Mouse (Mus musculus): ENCODE data around the gene Anapc7. TPM values are rescaled to one million over a fixed set of nuclear protein-coding genes. Genes with fewer than 3 reads are reported as not detected.

The Anapc7 gene
- polyA plus RNA-seq, 1 experiment from 2014 or later = 50.5 TPM

GRCm38 (mm10) chr5:122440095-122440630 lies 18.7 kb downstream of the Anapc7 start:
- no peak overlapping the region for H3K4me3 ChIP-seq (replicated peaks)
- no peak for ATAC-seq (ENCODE audit: low FRiP score)
- H3K4me1 ChIP-seq = no peaks in the 10 kb centered on the region
- no peak overlapping the region for H3K9ac ChIP-seq
- peaks cover 99% of the 10 kb centered on the region for H3K36me3 ChIP-seq (replicated peaks)
- WGBS = 95% methylated on average over 12 of the region's 12 CpGs
- H3K9me3 ChIP-seq = no peaks in the 10 kb centered on the region
- H3K27ac ChIP-seq = no peak overlapping the region
- H3K4me2 ChIP-seq = no peak overlapping the region
- H3K27me3 ChIP-seq = no peaks in the 10 kb centered on the region

- no peak overlapping the region for H3K4me3 ChIP-seq (replicated peaks)
- no peak overlapping the region for H3K4me2 ChIP-seq
- no peak overlapping the region for H3K27ac ChIP-seq
- H3K27me3 ChIP-seq = no peaks in the 10 kb centered on the region
- no peaks in the 10 kb centered on the region for H3K4me1 ChIP-seq
- 95% methylated on average over 10 of the region's 10 CpGs for WGBS
- no peak overlapping the region for H3K9ac ChIP-seq
- H3K36me3 ChIP-seq (replicated peaks) = peaks cover 79% of the 10 kb centered on the region
- no peak for ATAC-seq (ENCODE audit: low FRiP score)
- H3K9me3 ChIP-seq = no peaks in the 10 kb centered on the region
These were observed 23.0 kb downstream of the Anapc7 start for GRCm38 (mm10) chr5:122444492-122444891.

- H3K4me2 ChIP-seq = no peak overlapping the region
- H3K27me3 ChIP-seq = no peaks in the 10 kb centered on the region
- H3K36me3 ChIP-seq (replicated peaks) = peaks cover 73% of the 10 kb centered on the region
- H3K9me3 ChIP-seq = no peaks in the 10 kb centered on the region
- H3K27ac ChIP-seq = no peak overlapping the region
- no peak overlapping the region for H3K9ac ChIP-seq
- no peak overlapping the region for H3K4me3 ChIP-seq (replicated peaks)
- ATAC-seq (ENCODE audit: low FRiP score) = no peak
- 91% methylated on average over 11 of the region's 11 CpGs for WGBS
- no peaks in the 10 kb centered on the region for H3K4me1 ChIP-seq
These were observed 23.6 kb downstream of the Anapc7 start for GRCm38 (mm10) chr5:122445051-122445610.

GRCm38 (mm10) chr5:122447857-122448256 lies 26.4 kb downstream of the Anapc7 start:
- Histone ChIP-seq H3K36me3 (replicated peaks) (peaks cover 59% of the 10 kb centered on the region), H3K4me1 (no peaks in the 10 kb centered on the region), H3K9me3 (no peaks in the 10 kb centered on the region), H3K27me3 (no peaks in the 10 kb centered on the region), H3K9ac (no peak overlapping the region), H3K27ac (no peak overlapping the region), H3K4me2 (no peak overlapping the region), H3K4me3 (replicated peaks) (no peak overlapping the region)
- ATAC-seq (ENCODE audit: low FRiP score) = no peak
- WGBS = 87% methylated on average over 8 of the region's 8 CpGs

GRCm38 (mm10) chr5:122448869-122449268 lies 27.4 kb downstream of the Anapc7 start:
- WGBS = 85% methylated on average over 5 of the region's 5 CpGs
- Histone ChIP-seq H3K4me3 (replicated peaks) (no peak overlapping the region), H3K4me2 (no peak overlapping the region), H3K9ac (no peak overlapping the region), H3K9me3 (no peaks in the 10 kb centered on the region), H3K36me3 (replicated peaks) (peaks cover 59% of the 10 kb centered on the region), H3K4me1 (no peaks in the 10 kb centered on the region), H3K27ac (no peak overlapping the region), H3K27me3 (no peaks in the 10 kb centered on the region)
- no peak for ATAC-seq (ENCODE audit: low FRiP score)

GRCm38 (mm10) chr5:122449946-122450345 lies 28.5 kb downstream of the Anapc7 start:
- no peak for ATAC-seq (ENCODE audit: low FRiP score)
- H3K4me3 ChIP-seq (replicated peaks) = no peak overlapping the region
- H3K9ac ChIP-seq = no peak overlapping the region
- H3K4me1 ChIP-seq = no peaks in the 10 kb centered on the region
- H3K36me3 ChIP-seq (replicated peaks) = peaks cover 59% of the 10 kb centered on the region
- no peak overlapping the region for H3K27ac ChIP-seq
- no peaks in the 10 kb centered on the region for H3K27me3 ChIP-seq
- no peaks in the 10 kb centered on the region for H3K9me3 ChIP-seq
- H3K4me2 ChIP-seq = no peak overlapping the region
- WGBS = 40% methylated on average over 7 of the region's 7 CpGs

GRCm38 (mm10) chr5:122450913-122451317 lies 29.4 kb downstream of the Anapc7 start:
- Histone ChIP-seq H3K36me3 (replicated peaks) (peaks cover 59% of the 10 kb centered on the region), H3K27ac (no peak overlapping the region), H3K9ac (no peak overlapping the region), H3K4me1 (no peaks in the 10 kb centered on the region), H3K4me2 (no peak overlapping the region), H3K27me3 (no peaks in the 10 kb centered on the region), H3K9me3 (no peaks in the 10 kb centered on the region), H3K4me3 (replicated peaks) (no peak overlapping the region)
- no peak for ATAC-seq (ENCODE audit: low FRiP score)
- 75% methylated on average over 5 of the region's 5 CpGs for WGBS

- 96% methylated on average over 5 of the region's 5 CpGs for WGBS
These were observed 29.8 kb downstream of the Anapc7 start for GRCm38 (mm10) chr5:122451324-122451723.

GRCm38 (mm10) chr5:122452194-122452593 lies 30.7 kb downstream of the Anapc7 start:
- Histone ChIP-seq H3K27me3 (no peaks in the 10 kb centered on the region), H3K9me3 (no peaks in the 10 kb centered on the region), H3K36me3 (replicated peaks) (peaks cover 59% of the 10 kb centered on the region), H3K4me1 (no peaks in the 10 kb centered on the region), H3K27ac (no peak overlapping the region), H3K9ac (no peak overlapping the region), H3K4me2 (no peak overlapping the region), H3K4me3 (replicated peaks) (no peak overlapping the region)
- no peak for ATAC-seq (ENCODE audit: low FRiP score)
- WGBS = 87% methylated on average over 7 of the region's 7 CpGs

More at GRCm38 (mm10) chr5:122451324-122451723, 29.8 kb downstream of the Anapc7 start:
- Histone ChIP-seq H3K36me3 (replicated peaks) (peaks cover 59% of the 10 kb centered on the region), H3K27ac (no peak overlapping the region), H3K4me3 (replicated peaks) (no peak overlapping the region), H3K9ac (no peak overlapping the region), H3K4me1 (no peaks in the 10 kb centered on the region), H3K9me3 (no peaks in the 10 kb centered on the region), H3K27me3 (no peaks in the 10 kb centered on the region), H3K4me2 (no peak overlapping the region)
- no peak for ATAC-seq (ENCODE audit: low FRiP score)

GRCm38 (mm10) chr5:122453188-122453587 lies 31.7 kb downstream of the Anapc7 start:
- no peak overlapping the region for H3K27ac ChIP-seq
- no peak overlapping the region for H3K9ac ChIP-seq
- no peak for ATAC-seq (ENCODE audit: low FRiP score)
- no peaks in the 10 kb centered on the region for H3K27me3 ChIP-seq
- no peaks in the 10 kb centered on the region for H3K9me3 ChIP-seq
- H3K4me2 ChIP-seq = no peak overlapping the region
- H3K36me3 ChIP-seq (replicated peaks) = peaks cover 67% of the 10 kb centered on the region
- no peak overlapping the region for H3K4me3 ChIP-seq (replicated peaks)
- H3K4me1 ChIP-seq = no peaks in the 10 kb centered on the region
- 78% methylated on average over 6 of the region's 6 CpGs for WGBS

GRCm38 (mm10) chr5:122454442-122454841 lies 32.9 kb downstream of the Anapc7 start:
- no peaks in the 10 kb centered on the region for H3K27me3 ChIP-seq
- no peaks in the 10 kb centered on the region for H3K4me1 ChIP-seq
- H3K36me3 ChIP-seq (replicated peaks) = peaks cover 79% of the 10 kb centered on the region
- H3K4me2 ChIP-seq = no peak overlapping the region
- H3K9me3 ChIP-seq = no peaks in the 10 kb centered on the region
- H3K4me3 ChIP-seq (replicated peaks) = no peak overlapping the region
- ATAC-seq (ENCODE audit: low FRiP score) = no peak
- 88% methylated on average over 4 of the region's 4 CpGs for WGBS
- H3K27ac ChIP-seq = no peak overlapping the region
- no peak overlapping the region for H3K9ac ChIP-seq

GRCm38 (mm10) chr5:122454883-122455282 lies 33.4 kb downstream of the Anapc7 start:
- H3K27me3 ChIP-seq = no peaks in the 10 kb centered on the region
- H3K4me1 ChIP-seq = no peaks in the 10 kb centered on the region
- no peak overlapping the region for H3K4me2 ChIP-seq
- H3K9me3 ChIP-seq = no peaks in the 10 kb centered on the region
- no peak overlapping the region for H3K9ac ChIP-seq
- H3K36me3 ChIP-seq (replicated peaks) = peaks cover 84% of the 10 kb centered on the region
- no peak overlapping the region for H3K27ac ChIP-seq
- H3K4me3 ChIP-seq (replicated peaks) = no peak overlapping the region
- ATAC-seq (ENCODE audit: low FRiP score) = no peak
- WGBS = 92% methylated on average over 3 of the region's 3 CpGs

GRCm38 (mm10) chr5:122455584-122455983 lies 34.1 kb downstream of the Anapc7 start:
- Histone ChIP-seq H3K27me3 (no peaks in the 10 kb centered on the region), H3K9me3 (no peaks in the 10 kb centered on the region), H3K36me3 (replicated peaks) (peaks cover 91% of the 10 kb centered on the region), H3K27ac (no peak overlapping the region), H3K4me3 (replicated peaks) (no peak overlapping the region), H3K4me2 (no peak overlapping the region), H3K4me1 (no peaks in the 10 kb centered on the region), H3K9ac (no peak overlapping the region)
- ATAC-seq (ENCODE audit: low FRiP score) = no peak
- WGBS = 98% methylated on average over 3 of the region's 3 CpGs

All from forebrain, embryonic 12.5 days (tissue).